Mouse (Mus musculus) mature B cell (primary cell): ENCODE data around the gene Adad2.

Source experiments
- in situ Hi-C: fragments of 300-500 bp; cut with MboI; formaldehyde crosslinking; loops from 2 replicates; pipeline ENCODE4 v1.14.3; 2019

Gene Adad2

GRCm38 (mm10) chr8:119616358-119616757, 3.8 kb downstream of the Adad2 start:
- in situ Hi-C loops: no loop called here

- in situ Hi-C loops: no loop called here
Observed at GRCm38 (mm10) chr8:119616811-119617210, 4.3 kb downstream of the Adad2 start.

- in situ Hi-C loops: no loop called here
Observed at GRCm38 (mm10) chr8:119617586-119617985, 5.0 kb downstream of the Adad2 start.

GRCm38 (mm10) chr8:119618887-119619286, 6.3 kb downstream of the Adad2 start:
- in situ Hi-C loops: no loop called here

GRCm38 (mm10) chr8:119620116-119620840, 7.7 kb downstream of the Adad2 start:
- in situ Hi-C loops: no loop called here

GRCm38 (mm10) chr8:119620848-119621465, 8.4 kb downstream of the Adad2 start:
- in situ Hi-C loops: no loop called here

- in situ Hi-C loops: no loop called here
Observed at GRCm38 (mm10) chr8:119622555-119622954, 10.0 kb downstream of the Adad2 start.

GRCm38 (mm10) chr8:119623061-119623460, 10.5 kb downstream of the Adad2 start:
- in situ Hi-C loops: no loop called here

- in situ Hi-C loops: no loop called here
Observed at GRCm38 (mm10) chr8:119623744-119624143, 11.2 kb downstream of the Adad2 start.

- in situ Hi-C loops: no loop called here
Observed at GRCm38 (mm10) chr8:119624916-119625315, 12.4 kb downstream of the Adad2 start.

GRCm38 (mm10) chr8:119625788-119626187, 13.2 kb downstream of the Adad2 start:
- in situ Hi-C loops: no loop called here

- in situ Hi-C loops: no loop called here
Observed at GRCm38 (mm10) chr8:119627199-119627598, 14.7 kb downstream of the Adad2 start.

- in situ Hi-C loops: no loop called here
Observed at GRCm38 (mm10) chr8:119627613-119628359, 15.2 kb downstream of the Adad2 start.

GRCm38 (mm10) chr8:119630841-119631240, 18.3 kb downstream of the Adad2 start:
- in situ Hi-C loops: no loop called here

GRCm38 (mm10) chr8:119632246-119632645, 19.7 kb downstream of the Adad2 start:
- in situ Hi-C loops: no loop called here

GRCm38 (mm10) chr8:119632909-119633308, 20.4 kb downstream of the Adad2 start:
- in situ Hi-C loops: no loop called here

- in situ Hi-C loops: no loop called here
Observed at GRCm38 (mm10) chr8:119634616-119635336, 22.2 kb downstream of the Adad2 start.

- in situ Hi-C loops: no loop called here
Observed at GRCm38 (mm10) chr8:119635378-119635777, 22.8 kb downstream of the Adad2 start, which contains the start of gene Kcng4. TSS of gene Kcng4 (minus strand) at chr8:119635680.

- in situ Hi-C loops: no loop called here
Observed at GRCm38 (mm10) chr8:119635958-119636357, 23.4 kb downstream of the Adad2 start.

GRCm38 (mm10) chr8:119636766-119637165, 24.2 kb downstream of the Adad2 start:
- in situ Hi-C loops: no loop called here

- in situ Hi-C loops: no loop called here
Observed at GRCm38 (mm10) chr8:119637381-119637780, 24.8 kb downstream of the Adad2 start.

- in situ Hi-C loops: no loop called here
Observed at GRCm38 (mm10) chr8:119638261-119638660, 25.7 kb downstream of the Adad2 start.
